Mouse (Mus musculus) CH12.LX (cell line): ENCODE measurements at regions not wholly inside any gene's neighbourhood (a gene's known extent, or its start where the extent isn't known, plus 50 kb on each side); places are given as distances from the start of the nearest gene placed in this dataset.

Experiments used
- DNase-seq: peaks from one replicate; pipeline ENCODE4 v3.0.0-alpha.2; 2013; ENCODE audit errors: extremely low read depth
- H3K27ac ChIP-seq: 2 replicates; pipeline ENCODE4 v1.5.1; 2012; ENCODE audit warnings: low read depth, mild to moderate bottlenecking, control low read depth, moderate library complexity; ENCODE audit not compliant: insufficient read depth
- H3K27me3 ChIP-seq: replicated peaks from 2 replicates; pipeline ENCODE3; 2012; ENCODE audit warnings: inconsistent platforms
- H3K36me3 ChIP-seq, 2 experiments: replicated peaks in 1 of 2; 2 replicates each; pipeline versions ENCODE3 to v1.6.1; 2012; ENCODE audit warnings: inconsistent platforms in 1 of 2, low read length in 1 of 2, mild to moderate bottlenecking in 1 of 2, mixed read lengths in 1 of 2, moderate library complexity in 1 of 2; ENCODE audit not compliant: control insufficient read depth in 1 of 2, insufficient read depth in 1 of 2
- H3K4me1 ChIP-seq, 2 experiments: 2 replicates each; pipeline ENCODE4 v1.6.1; 2012; ENCODE audit warnings: inconsistent platforms in 1 of 2, moderate library complexity in 1 of 2; ENCODE audit not compliant: insufficient read depth in 2 of 2, control insufficient read depth in 1 of 2
- H3K4me2 ChIP-seq: 2 replicates; pipeline ENCODE4 v1.6.1; 2012; ENCODE audit warnings: low read depth, mild to moderate bottlenecking, control low read depth; ENCODE audit not compliant: poor library complexity, insufficient read depth, severe bottlenecking
- H3K4me3 ChIP-seq, 3 experiments: fragments of 150-350 bp in 1 of 3; sonication (generic) in 1 of 3; replicated peaks in 1 of 3; 2 replicates each; pipeline versions ENCODE3 to v1.5.1; 2011 to 2012; ENCODE audit warnings: low read depth in 2 of 3, low read length in 2 of 3, mild to moderate bottlenecking in 2 of 3, moderate library complexity in 2 of 3, control low read depth in 1 of 3, improper control_type of control experiment in 1 of 3, inconsistent platforms in 1 of 3, mixed read lengths in 1 of 3; ENCODE audit not compliant: poor library complexity in 1 of 3
- H3K79me2 ChIP-seq: replicated peaks from 2 replicates; pipeline ENCODE4 v1.6.1; 2012; ENCODE audit warnings: mild to moderate bottlenecking, moderate library complexity; ENCODE audit not compliant: control insufficient read depth, poor library complexity, insufficient read depth, severe bottlenecking; ENCODE audit errors: extremely low read depth
- H3K9ac ChIP-seq: 2 replicates; pipeline ENCODE4 v1.6.1; 2012; ENCODE audit warnings: low read depth, mild to moderate bottlenecking, control low read depth, moderate library complexity; ENCODE audit not compliant: insufficient read depth
- H3K9me3 ChIP-seq: replicated peaks from 2 replicates; pipeline ENCODE3; 2012; ENCODE audit warnings: low read length, inconsistent platforms, mixed read lengths
- CTCF ChIP-seq, 2 experiments: IDR thresholded peaks in 1 of 2; conservative IDR thresholded peaks in 1 of 2; 2 replicates each; pipeline ENCODE4 v1.5.1; 2011 to 2012; ENCODE audit warnings: low read depth in 2 of 2, low read length in 2 of 2, improper control_type of control experiment in 1 of 2, inconsistent platforms in 1 of 2, mild to moderate bottlenecking in 1 of 2, moderate library complexity in 1 of 2
- ETS1 ChIP-seq: conservative IDR thresholded peaks from 2 replicates; pipeline ENCODE4 v1.6.1; 2012; ENCODE audit warnings: low read depth, mild to moderate bottlenecking, inconsistent platforms, low read length, improper control_type of control experiment, moderate library complexity
- GABPA ChIP-seq: IDR thresholded peaks from 2 replicates; pipeline ENCODE4 v1.6.1; 2012; ENCODE audit warnings: low read depth, low read length, improper control_type of control experiment, inconsistent platforms; ENCODE audit not compliant: insufficient replicate concordance
- IRF4 ChIP-seq: IDR thresholded peaks from 2 replicates; pipeline ENCODE4 v1.6.1; 2014; ENCODE audit warnings: low read depth, mild to moderate bottlenecking, inconsistent platforms, low read length, improper control_type of control experiment
- KAT2A ChIP-seq: IDR thresholded peaks from 2 replicates; pipeline ENCODE4 v1.6.1; 2012; ENCODE audit warnings: low read length, improper control_type of control experiment, inconsistent platforms; ENCODE audit not compliant: insufficient replicate concordance
- MAFK ChIP-seq: IDR thresholded peaks from 2 replicates; pipeline ENCODE4 v1.6.1; 2011; ENCODE audit warnings: low read length, improper control_type of control experiment; ENCODE audit not compliant: insufficient replicate concordance
- MAX ChIP-seq: IDR thresholded peaks from 2 replicates; pipeline ENCODE4 v1.6.1; 2011; ENCODE audit warnings: low read length, improper control_type of control experiment
- MAZ ChIP-seq: IDR thresholded peaks from 2 replicates; pipeline ENCODE4 v1.6.1; 2012; ENCODE audit warnings: low read depth, mild to moderate bottlenecking, inconsistent platforms, low read length, improper control_type of control experiment, moderate library complexity
- MEF2A ChIP-seq: IDR thresholded peaks from 2 replicates; pipeline ENCODE4 v1.6.1; 2014; ENCODE audit warnings: low read depth, mild to moderate bottlenecking, inconsistent platforms, low read length, improper control_type of control experiment, borderline replicate concordance
- MXI1 ChIP-seq: IDR thresholded peaks from 2 replicates; pipeline ENCODE4 v1.6.1; 2011; ENCODE audit warnings: mild to moderate bottlenecking, low read depth, low read length, improper control_type of control experiment
- MYC ChIP-seq: IDR thresholded peaks from 2 replicates; pipeline ENCODE4 v1.6.1; 2011; ENCODE audit warnings: low read depth, mild to moderate bottlenecking, improper control_type of control experiment, low read length
- NELFE ChIP-seq: IDR thresholded peaks from 2 replicates; pipeline ENCODE4 v1.6.1; 2011; ENCODE audit warnings: low read depth, low read length, improper control_type of control experiment
- NRF1 ChIP-seq: IDR thresholded peaks from 2 replicates; pipeline ENCODE4 v1.6.1; 2014; ENCODE audit warnings: low read depth, mild to moderate bottlenecking, inconsistent platforms, low read length, improper control_type of control experiment, moderate library complexity
- PAX5 ChIP-seq: IDR thresholded peaks from 2 replicates; pipeline ENCODE4 v1.6.1; 2012; ENCODE audit warnings: low read length, inconsistent platforms, mixed read lengths
- POLR2A ChIP-seq: IDR thresholded peaks from 2 replicates; pipeline ENCODE4 v1.6.1; 2011; ENCODE audit warnings: low read depth, mild to moderate bottlenecking, improper control_type of control experiment, low read length
- POLR2AphosphoS2 ChIP-seq: IDR thresholded peaks from 2 replicates; pipeline ENCODE4 v1.6.1; 2011; ENCODE audit warnings: low read depth, low read length, improper control_type of control experiment
- RAD21 ChIP-seq: IDR thresholded peaks from 2 replicates; pipeline ENCODE4 v1.6.1; 2011; ENCODE audit warnings: low read depth, mild to moderate bottlenecking, low read length, improper control_type of control experiment, moderate library complexity
- RCOR1 ChIP-seq: conservative IDR thresholded peaks from 2 replicates; pipeline ENCODE4 v1.6.1; 2012; ENCODE audit warnings: low read depth, mild to moderate bottlenecking, inconsistent platforms, low read length, improper control_type of control experiment
- SIN3A ChIP-seq: IDR thresholded peaks from 2 replicates; pipeline ENCODE4 v1.6.1; 2012; ENCODE audit warnings: low read length, improper control_type of control experiment, inconsistent platforms
- SMC3 ChIP-seq: IDR thresholded peaks from 2 replicates; pipeline ENCODE4 v1.6.1; 2011; ENCODE audit warnings: low read depth, low read length, improper control_type of control experiment
- TBP ChIP-seq: conservative IDR thresholded peaks from 2 replicates; pipeline ENCODE4 v1.6.1; 2011; ENCODE audit warnings: low read depth, low read length, improper control_type of control experiment
- TCF12 ChIP-seq: IDR thresholded peaks from 2 replicates; pipeline ENCODE4 v1.6.1; 2014; ENCODE audit warnings: low read depth, mild to moderate bottlenecking, inconsistent platforms, low read length, improper control_type of control experiment
- USF1 ChIP-seq: IDR thresholded peaks from 2 replicates; pipeline ENCODE4 v1.6.1; 2014; ENCODE audit warnings: low read depth, mild to moderate bottlenecking, inconsistent platforms, low read length, improper control_type of control experiment
- ZKSCAN1 ChIP-seq: IDR thresholded peaks from 2 replicates; pipeline ENCODE4 v1.6.1; 2012; ENCODE audit warnings: low read depth, inconsistent platforms, low read length, improper control_type of control experiment, borderline replicate concordance
- dilution Hi-C: fragments of 300-500 bp; cut with MboI; formaldehyde crosslinking; loops from 2 replicates; pipeline ENCODE4 v1.14.3; 2020; ENCODE audit warnings: low sequenced_read_pairs; ENCODE audit not compliant: extremely low pct_unique_long_range_greater_than_20kb, extremely low pct_ligation_motif_present
- in situ Hi-C: fragments of 300-500 bp; cut with MboI; formaldehyde crosslinking; loops from 3 replicates; pipeline ENCODE4 v1.14.3; 2019; ENCODE audit warnings: low sequenced_read_pairs, low pct_ligation_motif_present, low pct_unique_long_range_greater_than_20kb, mixed read lengths

GRCm38 (mm10) chr13:34507224-34507623 lies 146.1 kb downstream of the Pxdc1 start:
- Histone ChIP-seq H3K9me3 (no peaks in the 10 kb centered on the region), H3K4me3 (no peak overlapping the region), H3K9ac (no peak overlapping the region), H3K36me3 (no peaks in the 10 kb centered on the region), H3K4me1 (peaks cover 0 to 2% of the 10 kb centered on the region in 2 experiments; a peak in 2 of 4 replicates), H3K79me2 (no peaks in the 10 kb centered on the region), H3K27me3 (no peaks in the 10 kb centered on the region), H3K4me2 (no peak overlapping the region), H3K27ac (no peak overlapping the region)
- TF ChIP-seq MAFK (no peak), GABPA (no peak), ZKSCAN1 (no peak), MXI1 (no peak), SMC3 (no peak), SIN3A (no peak), MAX (no peak), TBP (no peak)
- DNase-seq = no peak
- dilution Hi-C loops (no loop called here), in situ Hi-C loops (no loop called here)

GRCm38 (mm10) chr13:34505861-34506260 lies 147.4 kb downstream of the Pxdc1 start:
- dilution Hi-C loops = no loop called here
- Histone ChIP-seq H3K4me1 (no peaks in the 10 kb centered on the region), H3K9ac (no peak overlapping the region), H3K4me2 (no peak overlapping the region), H3K27ac (no peak overlapping the region), H3K27me3 (no peaks in the 10 kb centered on the region), H3K79me2 (no peaks in the 10 kb centered on the region), H3K9me3 (no peaks in the 10 kb centered on the region), H3K4me3 (no peak overlapping the region), H3K36me3 (no peaks in the 10 kb centered on the region)
- DNase-seq = no peak
- in situ Hi-C loops = no loop called here
- TF ChIP-seq RAD21 (no peak), MAX (no peak), NELFE (no peak), USF1 (no peak), NRF1 (no peak), TCF12 (no peak), POLR2A (no peak), MYC (no peak), SMC3 (no peak), IRF4 (no peak), ZKSCAN1 (no peak), ETS1 (no peak), POLR2AphosphoS2 (no peak), RCOR1 (no peak), CTCF (conservative IDR thresholded peaks at IDR 0.05 in 1 of 2, IDR thresholded peaks at IDR 0.05 in 1 of 2; ENCODE audit: low read depth in 2 of 2, low read length in 2 of 2) (no peak), MAZ (no peak), MEF2A (no peak), KAT2A (no peak), PAX5 (no peak)
